9 mouse cellular contexts compared by ENCODE assay signal in the genomic region with DNA sequence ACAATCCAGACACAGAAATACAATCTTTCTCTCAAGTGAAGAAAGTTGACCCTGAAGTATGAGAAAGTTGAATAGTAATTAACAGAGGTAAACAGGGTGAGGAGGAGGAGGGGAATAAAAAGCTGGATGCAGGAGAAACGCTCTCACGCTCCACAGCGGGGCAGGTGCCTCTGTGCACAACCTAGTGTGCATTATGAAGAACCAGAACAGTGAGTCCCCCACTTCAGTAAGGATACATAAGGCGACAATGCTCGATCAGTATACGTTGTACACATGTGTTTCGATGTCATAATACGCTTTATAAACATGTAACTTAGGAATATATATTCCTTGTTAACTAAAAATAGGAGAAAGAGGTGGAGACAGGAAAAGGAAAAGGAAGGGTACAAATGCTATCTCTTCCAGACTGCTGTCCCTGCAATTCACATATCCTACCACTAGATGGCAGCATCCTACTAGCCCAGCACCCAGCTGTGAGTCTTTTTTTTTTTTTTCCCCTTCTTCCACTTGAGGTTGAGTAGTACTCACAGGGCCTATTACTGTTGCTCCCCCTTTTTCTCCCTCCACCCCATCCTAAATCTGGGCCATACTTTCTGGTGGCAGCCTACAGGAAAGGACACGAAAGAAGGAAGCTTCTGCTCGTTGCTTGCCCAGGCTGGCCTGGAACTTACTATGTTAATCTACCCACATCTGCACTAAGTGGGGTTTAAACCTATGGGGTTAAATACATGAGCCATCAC. TPM values are rescaled to one million over a fixed set of nuclear protein-coding genes. Genes with fewer than 3 reads are reported as not detected.
DNase-seq lines count a peak whose midpoint lies in the region; ATAC-seq and TF ChIP-seq lines count a peak whose summit lies in the region.
"Had no signal": no experiment of that assay in that cellular context is flagged by ENCODE, and none has a peak within 500 bp of the region (broad histone marks: within the 10 kb centered on the region; RNA-seq: fewer than 3 reads in every experiment).

No protein-coding gene starts in this region.

- no peaks in the 10 kb centered on the region for H3K4me1 ChIP-seq in ES-Bruce4 (ENCODE audit: control insufficient read depth, insufficient read depth, low read length)
- no peaks in the 10 kb centered on the region for H3K4me1 ChIP-seq in kidney, embryonic 14.5 days (ENCODE audit: control insufficient read depth, insufficient read depth, low read length)
- no peaks in the 10 kb centered on the region for H3K4me1 ChIP-seq in lung, postnatal 0 days (ENCODE audit: insufficient read depth, low read depth, low read length)
- H3K4me1 ChIP-seq: liver, embryonic 15.5 days had no signal

- DNase-seq in adrenal gland, adult (ENCODE audit: inconsistent age in 2 of 2, low spot score in 1 of 2) = peak; percentile 23 to 75
- no peak for DNase-seq in adrenal gland, postnatal 4 days (ENCODE audit: low spot score in 2 of 2)
- peak; percentile 80 for DNase-seq in embryo, embryonic 10 days (ENCODE audit: low spot score)
- DNase-seq in heart, adult 8-10 months (ENCODE audit: low spot score) = peak; percentile 58
- DNase-seq in lung, postnatal 0 days (ENCODE audit: low spot score) = peak; percentile 74
- DNase-seq in right cerebral cortex, postnatal 25 days = peak; percentile 31

- 80% methylated on average over 10 of the region's 10 CpGs for WGBS in kidney, embryonic 14.5 days
- WGBS in lung, postnatal 0 days = 69% methylated on average over 10 of the region's 10 CpGs

- no peak overlapping the region for H3K4me3 ChIP-seq in ES-Bruce4 (ENCODE audit: low read depth, low read length)
- H3K4me3 ChIP-seq in kidney, embryonic 14.5 days (ENCODE audit: low read length) = no peak overlapping the region
- no peak overlapping the region for H3K4me3 ChIP-seq in lung, postnatal 0 days (ENCODE audit: low read depth, low read length)
- H3K4me3 ChIP-seq: liver, embryonic 15.5 days had no signal

- no peak overlapping the region for H3K9ac ChIP-seq in ES-Bruce4 (ENCODE audit: low read depth, poor library complexity, severe bottlenecking)
- H3K9ac ChIP-seq in kidney, embryonic 14.5 days (ENCODE audit: low read depth, low read length) = no peak overlapping the region
- H3K9ac ChIP-seq in lung, postnatal 0 days (replicated peaks; ENCODE audit: low read depth) = no peak overlapping the region
- H3K9ac ChIP-seq: liver, embryonic 15.5 days had no signal

- no peaks in the 10 kb centered on the region for H3K27me3 ChIP-seq in ES-Bruce4 (ENCODE audit: control insufficient read depth, insufficient read depth, low read length, poor library complexity, severe bottlenecking)
- H3K27me3 ChIP-seq in kidney, embryonic 14.5 days (ENCODE audit: control insufficient read depth, insufficient read depth, low read length) = no peaks in the 10 kb centered on the region
- no peaks in the 10 kb centered on the region for H3K27me3 ChIP-seq in lung, postnatal 0 days (replicated peaks; ENCODE audit: insufficient read depth, low read length)
- H3K27me3 ChIP-seq: liver, embryonic 15.5 days had no signal

- TF ChIP-seq EP300 in ES-Bruce4 (IDR thresholded peaks at IDR 0.05; ENCODE audit: insufficient read depth, low read depth, low read length) = no peak
- TF ChIP-seq EP300 in lung, postnatal 0 days (IDR thresholded peaks at IDR 0.05) = no peak

- H3K4me2 ChIP-seq in kidney, embryonic 14.5 days (replicated peaks; ENCODE audit: low read depth, low read length) = no peak overlapping the region
- no peak overlapping the region for H3K4me2 ChIP-seq in lung, postnatal 0 days (replicated peaks; ENCODE audit: low read depth, low read length)
- H3K4me2 ChIP-seq: liver, embryonic 15.5 days had no signal

- no peak overlapping the region for H3K27ac ChIP-seq in ES-Bruce4 (ENCODE audit: insufficient read depth, low read length)
- H3K27ac ChIP-seq in kidney, embryonic 14.5 days (ENCODE audit: low read depth, low read length) = no peak overlapping the region
- no peak overlapping the region for H3K27ac ChIP-seq in lung, postnatal 0 days (ENCODE audit: low read length)
- H3K27ac ChIP-seq: liver, embryonic 15.5 days had no signal

- TF ChIP-seq POLR2A in ES-Bruce4 (IDR thresholded peaks at IDR 0.05; ENCODE audit: insufficient read depth, low read length) = no peak

- peaks cover 15% of the 10 kb centered on the region for H3K36me3 ChIP-seq in ES-Bruce4 (ENCODE audit: control insufficient read depth, insufficient read depth, low read length, poor library complexity, severe bottlenecking)
- H3K36me3 ChIP-seq in kidney, embryonic 14.5 days (ENCODE audit: control insufficient read depth, insufficient read depth, low read length) = peaks cover 42% of the 10 kb centered on the region
- peaks cover 25% of the 10 kb centered on the region; the same call in 1 of the 2 replicates for H3K36me3 ChIP-seq in lung, postnatal 0 days (ENCODE audit: insufficient read depth, low read length)

- no peaks in the 10 kb centered on the region for H3K9me3 ChIP-seq in ES-Bruce4 (replicated peaks; ENCODE audit: control insufficient read depth, insufficient read depth, low read length, poor library complexity, severe bottlenecking)
- no peaks in the 10 kb centered on the region for H3K9me3 ChIP-seq in kidney, embryonic 14.5 days (ENCODE audit: control insufficient read depth, low read length)
- no peaks in the 10 kb centered on the region for H3K9me3 ChIP-seq in lung, postnatal 0 days (ENCODE audit: low read length)
- H3K9me3 ChIP-seq: liver, embryonic 15.5 days had no signal

- ATAC-seq in kidney, embryonic 14.5 days (ENCODE audit: low FRiP score, low TSS enrichment) = peak; percentile 43; the same call in 1 of the 2 replicates
- ATAC-seq in lung, postnatal 0 days = peak; percentile 50; the same call in 1 of the 2 replicates

- TF ChIP-seq CTCF in ES-Bruce4 (IDR thresholded peaks at IDR 0.05; ENCODE audit: low read depth, low read length) = peak; percentile 6
- peak; percentile 95 for TF ChIP-seq CTCF in lung, postnatal 0 days (IDR thresholded peaks at IDR 0.05)

RNA-seq across cellular contexts. Expression of a gene that starts 47.7 kb away (rescaled TPM):
- total RNA-seq in adrenal gland, postnatal 4 days (2021) = 10 to 100 TPM; 25.0 to 29.9 TPM
- 32.7 and 36.0 TPM in 2 replicates for polyA plus RNA-seq in ES-Bruce4 (2011; ENCODE audit: insufficient read depth, insufficient read length, low read depth, missing spikeins)
- 100 to 1,000 TPM in 2 of 4 experiments, 10 to 100 TPM in 2; 78.6 to 124 (median 104) TPM for total RNA-seq in heart, adult 8-10 months (2022)
- 7.2 and 19.7 TPM in 2 replicates for polyA plus RNA-seq in kidney, embryonic 14.5 days (2014; fragmentation: Nextera tagmentation; extraction: Ambion mirVana)
- 4.9 and 5.2 TPM in 2 replicates for polyA plus RNA-seq in lung, postnatal 0 days (2015; fragmentation: Nextera tagmentation; extraction: Ambion mirVana)

Comparison
In these comparisons a context has a peak if more than half of its experiments do, and no peak if none do; other contexts are left out.
1. DNase-seq: peak in adrenal gland, adult (2 of 2), embryo, embryonic 10 days (single experiment), heart, adult 8-10 months (single experiment), lung, postnatal 0 days (single experiment) and right cerebral cortex, postnatal 25 days (single experiment); none in adrenal gland, postnatal 4 days (0 of 2).